Mouse (Mus musculus) kidney, postnatal 0 days (tissue): ENCODE data around the gene Rprd1b. TPM values are rescaled to one million over a fixed set of nuclear protein-coding genes. Genes with fewer than 3 reads are reported as not detected.
A peak's percentile ranks its signal among the peaks of the same experiment; 100 is the strongest.

Source experiments
- ATAC-seq: fragments of 200-750 bp; cut with Nextera tagmentation; replicated peaks from 2 replicates; pipeline ENCODE4 v1.8.0; 2017; ENCODE audit warnings: low read depth, moderate number of reproducible peaks, moderate TSS enrichment, moderate library complexity; ENCODE audit not compliant: low FRiP score
- DNase-seq: peaks from one replicate; pipeline ENCODE4 v3.0.0-alpha.2; 2016; ENCODE audit warnings: low spot score
- H3K27ac ChIP-seq: fragments of 300-500 bp; sonication (generic); 2 replicates; pipeline ENCODE4 v1.5.1; 2014; ENCODE audit warnings: mild to moderate bottlenecking
- H3K27me3 ChIP-seq: fragments of 300-500 bp; sonication (generic); 2 replicates; pipeline ENCODE4 v1.6.1; 2014; ENCODE audit warnings: low read length, mixed read lengths; ENCODE audit not compliant: insufficient read depth
- H3K36me3 ChIP-seq: fragments of 300-500 bp; sonication (generic); 2 replicates; pipeline ENCODE4 v1.6.1; 2014; ENCODE audit warnings: low read length, mixed read lengths; ENCODE audit not compliant: insufficient read depth
- H3K4me1 ChIP-seq: fragments of 300-500 bp; sonication (generic); replicated peaks from 2 replicates; pipeline ENCODE4 v1.6.1; 2014; ENCODE audit warnings: antibody characterized with exemption, low read length, mixed read lengths; ENCODE audit not compliant: insufficient read depth
- H3K4me2 ChIP-seq: fragments of 300-500 bp; sonication (generic); 2 replicates; pipeline ENCODE4 v1.6.1; 2014; ENCODE audit warnings: mild to moderate bottlenecking, low read length, moderate library complexity, mixed read lengths
- H3K4me3 ChIP-seq: fragments of 300-500 bp; sonication (generic); replicated peaks from 2 replicates; pipeline ENCODE4 v1.5.1; 2014; ENCODE audit warnings: low read depth, low read length
- H3K9ac ChIP-seq: fragments of 300-500 bp; sonication (generic); 2 replicates; pipeline ENCODE4 v1.6.1; 2014; ENCODE audit warnings: low read depth, low read length
- H3K9me3 ChIP-seq: fragments of 300-500 bp; sonication (generic); replicated peaks from 2 replicates; pipeline ENCODE4 v1.6.1; 2016; ENCODE audit warnings: low read length, inconsistent platforms, mixed read lengths
- CTCF ChIP-seq: IDR thresholded peaks from 2 replicates; pipeline ENCODE4 v1.5.1; 2016; ENCODE audit warnings: antibody characterized with exemption, low read depth, mild to moderate bottlenecking, moderate library complexity
- WGBS: fragments of 180-500 bp; shearing (Covaris S2); extraction: QIAGEN DNeasy Blood & Tissue Kit; methylation state at CpG from one replicate; pipeline ENCODE4 v1.1.7; 2014; 5-methylcytosine and 5-hydroxymethylcytosine counted together
- polyA plus RNA-seq: library from polyadenylated mRNA; unstranded; fragments of >200 nt; fragmentation: Nextera tagmentation; extraction: Ambion mirVana; gene quantifications from 2 replicates; pipeline ENCODE4 v1.2.1, GENCODE M21; 2015

The Rprd1b gene
- polyA plus RNA-seq, 1 experiment from 2014 or later = 29.6 TPM

- DNase-seq = peak; percentile 27
- WGBS = 74% methylated on average over 7 of the region's 7 CpGs
- H3K9me3 ChIP-seq = no peaks in the 10 kb centered on the region
- H3K36me3 ChIP-seq = 0 out of 2 replicates have a peak, but pooled peaks cover 4% of the 10 kb centered on the region
- H3K27me3 ChIP-seq = no peaks in the 10 kb centered on the region
- H3K27ac ChIP-seq = no peak overlapping the region
- no peak for ATAC-seq
- no peak overlapping the region for H3K9ac ChIP-seq
- H3K4me1 ChIP-seq = peaks cover 26% of the 10 kb centered on the region
- H3K4me3 ChIP-seq = no peak overlapping the region
- no peak for TF ChIP-seq CTCF
- no peak overlapping the region for H3K4me2 ChIP-seq
Measured at GRCm38 (mm10) chr2:158141690-158142440, 113.6 kb downstream of the Rprd1b start.

- no peaks in the 10 kb centered on the region for H3K9me3 ChIP-seq
- DNase-seq (no peak), ATAC-seq (no peak)
- 0 out of 2 replicates have a peak, but pooled peaks cover 4% of the 10 kb centered on the region for H3K36me3 ChIP-seq
- no peak overlapping the region for H3K27ac ChIP-seq
- 70% methylated on average over 18 of the region's 18 CpGs for WGBS
- H3K27me3 ChIP-seq = no peaks in the 10 kb centered on the region
- H3K4me1 ChIP-seq = peaks cover 26% of the 10 kb centered on the region
- no peak overlapping the region for H3K4me3 ChIP-seq
- 0 out of 2 replicates have a peak overlapping the region, but pooled peaks have one; percentile 18 for H3K9ac ChIP-seq
- TF ChIP-seq CTCF = no peak
- H3K4me2 ChIP-seq = 0 out of 2 replicates have a peak overlapping the region, but pooled peaks have one; percentile 15
Measured at GRCm38 (mm10) chr2:158142981-158143380, 114.7 kb downstream of the Rprd1b start.

- TF ChIP-seq CTCF = no peak
- Histone ChIP-seq H3K4me2 (peak overlapping the region; percentile 15; the same call in 1 of the 2 replicates), H3K27me3 (no peaks in the 10 kb centered on the region), H3K4me1 (peaks cover 26% of the 10 kb centered on the region), H3K9me3 (no peaks in the 10 kb centered on the region), H3K9ac (no peak overlapping the region), H3K36me3 (0 out of 2 replicates have a peak, but pooled peaks cover 4% of the 10 kb centered on the region), H3K4me3 (no peak overlapping the region), H3K27ac (no peak overlapping the region; the same call in 1 of the 2 replicates)
- 55% methylated on average over 3 of the region's 3 CpGs for WGBS
- DNase-seq (no peak), ATAC-seq (no peak)
Measured at GRCm38 (mm10) chr2:158143816-158144215, 115.5 kb downstream of the Rprd1b start.

GRCm38 (mm10) chr2:158144263-158144662, 116.0 kb downstream of the Rprd1b start:
- no peaks in the 10 kb centered on the region for H3K27me3 ChIP-seq
- no peak overlapping the region for H3K9ac ChIP-seq
- 0 out of 2 replicates have a peak, but pooled peaks cover 4% of the 10 kb centered on the region for H3K36me3 ChIP-seq
- no peak for TF ChIP-seq CTCF
- H3K4me1 ChIP-seq = peaks cover 26% of the 10 kb centered on the region
- H3K27ac ChIP-seq = no peak overlapping the region; the same call in 1 of the 2 replicates
- no peak for ATAC-seq
- DNase-seq = no peak
- H3K4me3 ChIP-seq = no peak overlapping the region
- 59% methylated on average over 8 of the region's 8 CpGs for WGBS
- no peaks in the 10 kb centered on the region for H3K9me3 ChIP-seq
- H3K4me2 ChIP-seq = peak overlapping the region; percentile 15; the same call in 1 of the 2 replicates

GRCm38 (mm10) chr2:158144750-158145527, 116.6 kb downstream of the Rprd1b start:
- Histone ChIP-seq H3K9ac (0 out of 2 replicates have a peak overlapping the region, but pooled peaks have one; percentile 18), H3K27ac (no peak overlapping the region), H3K4me1 (peaks cover 26% of the 10 kb centered on the region), H3K4me2 (peak overlapping the region; percentile 74), H3K27me3 (no peaks in the 10 kb centered on the region), H3K4me3 (no peak overlapping the region), H3K9me3 (no peaks in the 10 kb centered on the region), H3K36me3 (0 out of 2 replicates have a peak, but pooled peaks cover 4% of the 10 kb centered on the region)
- no peak for DNase-seq
- WGBS = 69% methylated on average over 6 of the region's 6 CpGs
- TF ChIP-seq CTCF = no peak
- no peak for ATAC-seq

GRCm38 (mm10) chr2:158145528-158146065, 117.3 kb downstream of the Rprd1b start:
- H3K4me3 ChIP-seq = peak overlapping the region; percentile 39
- peak overlapping the region; percentile 74 for H3K4me2 ChIP-seq
- H3K9ac ChIP-seq = peak overlapping the region; percentile 63; the same call in 1 of the 2 replicates
- DNase-seq = no peak
- no peaks in the 10 kb centered on the region for H3K9me3 ChIP-seq
- no peak for ATAC-seq
- H3K4me1 ChIP-seq = peaks cover 26% of the 10 kb centered on the region
- no peak overlapping the region for H3K27ac ChIP-seq
- WGBS = 66% methylated on average over 5 of the region's 5 CpGs
- H3K36me3 ChIP-seq = 0 out of 2 replicates have a peak, but pooled peaks cover 4% of the 10 kb centered on the region
- TF ChIP-seq CTCF = no peak
- H3K27me3 ChIP-seq = no peaks in the 10 kb centered on the region
